Mouse (Mus musculus) MEL (cell line): ENCODE results near the gene Barx2. TPM values are rescaled to one million over a fixed set of nuclear protein-coding genes. Genes with fewer than 3 reads are reported as not detected.

Experiments used
- DNase-seq: peaks from one replicate; pipeline ENCODE4 v3.0.0; 2011; ENCODE audit warnings: low read depth, low spot score
- H3K27ac ChIP-seq: 2 replicates; pipeline ENCODE4 v1.5.1; 2012; ENCODE audit warnings: low read depth, mild to moderate bottlenecking, control low read depth, low read length, moderate library complexity; ENCODE audit not compliant: control insufficient read depth
- H3K27me3 ChIP-seq, 2 experiments: fragments of 150-350 bp in 1 of 2; sonication (generic) in 1 of 2; 2 replicates each; pipeline ENCODE4 v1.6.1; 2012; ENCODE audit warnings: low read length in 2 of 2, mild to moderate bottlenecking in 2 of 2, improper control_type of control experiment in 1 of 2, moderate library complexity in 1 of 2; ENCODE audit not compliant: insufficient read depth in 2 of 2, control insufficient read depth in 1 of 2
- H3K36me3 ChIP-seq, 2 experiments: 2 replicates each; pipeline ENCODE4 v1.6.1; 2012 to 2014; ENCODE audit warnings: low read length in 2 of 2, improper control_type of control experiment in 1 of 2, inconsistent platforms in 1 of 2, mild to moderate bottlenecking in 1 of 2; ENCODE audit not compliant: insufficient read depth in 2 of 2, control insufficient read depth in 1 of 2
- H3K4me1 ChIP-seq, 2 experiments: fragments of 150-350 bp in 1 of 2; sonication (generic) in 1 of 2; 2 replicates each; pipeline ENCODE4 v1.6.1; 2012; ENCODE audit warnings: low read length in 2 of 2, improper control_type of control experiment in 1 of 2, mild to moderate bottlenecking in 1 of 2; ENCODE audit not compliant: insufficient read depth in 2 of 2, control insufficient read depth in 1 of 2
- H3K4me3 ChIP-seq, 2 experiments: fragments of 150-350 bp in 1 of 2; sonication (generic) in 1 of 2; 2 replicates each; pipeline ENCODE4 v1.5.1; 2012; ENCODE audit warnings: low read depth in 2 of 2, low read length in 2 of 2, mild to moderate bottlenecking in 2 of 2, moderate library complexity in 2 of 2, control low read depth in 1 of 2, improper control_type of control experiment in 1 of 2; ENCODE audit not compliant: control insufficient read depth in 1 of 2, insufficient read depth in 1 of 2
- H3K79me2 ChIP-seq: 2 replicates; pipeline ENCODE4 v1.6.1; 2012; ENCODE audit warnings: mild to moderate bottlenecking, low read length, moderate library complexity; ENCODE audit not compliant: control insufficient read depth, poor library complexity, insufficient read depth
- H3K9ac ChIP-seq: 2 replicates; pipeline ENCODE4 v1.6.1; 2012; ENCODE audit warnings: low read depth, mild to moderate bottlenecking, control low read depth, low read length, moderate library complexity; ENCODE audit not compliant: control insufficient read depth, poor library complexity, severe bottlenecking
- H3K9me3 ChIP-seq: fragments of 150-350 bp; sonication (generic); replicated peaks from 2 replicates; pipeline ENCODE4 v1.6.1; 2012; ENCODE audit warnings: mild to moderate bottlenecking, low read length, improper control_type of control experiment, moderate library complexity; ENCODE audit not compliant: insufficient read depth
- BHLHE40 ChIP-seq: IDR thresholded peaks from 2 replicates; pipeline ENCODE4 v1.6.1; 2012; ENCODE audit warnings: low read depth, mild to moderate bottlenecking, inconsistent platforms, low read length, improper control_type of control experiment, borderline replicate concordance
- CHD2 ChIP-seq: IDR thresholded peaks from 2 replicates; pipeline ENCODE4 v1.6.1; 2011; ENCODE audit warnings: low read length, improper control_type of control experiment
- CTCF ChIP-seq, 3 experiments: IDR thresholded peaks in 2 of 3; conservative IDR thresholded peaks in 1 of 3; 2 replicates each; pipeline ENCODE4 v1.5.1; 2011 to 2012; ENCODE audit warnings: low read length in 3 of 3, low read depth in 2 of 3, mild to moderate bottlenecking in 2 of 3, improper control_type of control experiment in 1 of 3, inconsistent platforms in 1 of 3, mixed read lengths in 1 of 3, moderate library complexity in 1 of 3; ENCODE audit not compliant: control insufficient read depth in 1 of 3, insufficient read depth in 1 of 3, poor library complexity in 1 of 3, severe bottlenecking in 1 of 3
- ETS1 ChIP-seq: IDR thresholded peaks from 2 replicates; pipeline ENCODE4 v1.6.1; 2012; ENCODE audit warnings: low read depth, mild to moderate bottlenecking, inconsistent platforms, low read length, improper control_type of control experiment, moderate library complexity
- GABPA ChIP-seq: IDR thresholded peaks from 2 replicates; pipeline ENCODE4 v1.6.1; 2012; ENCODE audit warnings: low read depth, mild to moderate bottlenecking, inconsistent platforms, low read length, improper control_type of control experiment, moderate library complexity
- KAT2A ChIP-seq: conservative IDR thresholded peaks from 2 replicates; pipeline ENCODE4 v1.6.1; 2012; ENCODE audit warnings: low read depth, low read length, improper control_type of control experiment, inconsistent platforms
- MAFK ChIP-seq: IDR thresholded peaks from 2 replicates; pipeline ENCODE4 v1.6.1; 2011; ENCODE audit warnings: low read depth, mild to moderate bottlenecking, low read length, improper control_type of control experiment, borderline replicate concordance
- POLR2AphosphoS2 ChIP-seq: IDR thresholded peaks from 2 replicates; pipeline ENCODE4 v1.6.1; 2011; ENCODE audit warnings: low read length, improper control_type of control experiment
- RCOR1 ChIP-seq: IDR thresholded peaks from 2 replicates; pipeline ENCODE4 v1.6.1; 2012; ENCODE audit warnings: low read depth, mild to moderate bottlenecking, inconsistent platforms, low read length, improper control_type of control experiment
- SMC3 ChIP-seq: IDR thresholded peaks from 2 replicates; pipeline ENCODE4 v1.6.1; 2011; ENCODE audit warnings: low read depth, low read length, improper control_type of control experiment
- ZC3H11A ChIP-seq: IDR thresholded peaks from 2 replicates; pipeline ENCODE4 v1.6.1; 2012; ENCODE audit warnings: low read depth, mild to moderate bottlenecking, inconsistent platforms, low read length, improper control_type of control experiment
- ZKSCAN1 ChIP-seq: IDR thresholded peaks from 2 replicates; pipeline ENCODE4 v1.6.1; 2012; ENCODE audit warnings: low read depth, mild to moderate bottlenecking, inconsistent platforms, low read length, improper control_type of control experiment, moderate library complexity
- polyA plus RNA-seq, 2 experiments: library from polyadenylated mRNA; stranded (reverse) in 1 of 2; unstranded in 1 of 2; fragments of >175 nt in 1 of 2; fragments of >200 nt in 1 of 2; gene quantifications; 2 replicates each; pipeline versions ENCODE4 v1.2.1 to v1.2.4; 2012; ENCODE audit warnings: low replicate concordance in 2 of 2, low read depth in 1 of 2; ENCODE audit not compliant: insufficient read length in 2 of 2, insufficient read depth in 1 of 2, missing spikeins in 1 of 2
- total RNA-seq: library from RNA; depleted of rRNA; stranded (reverse); fragments of 300-350 nt; gene quantifications from 2 replicates; pipeline ENCODE4 v1.2.3, GENCODE M21; 2012

The Barx2 gene
- total and polyA plus RNA-seq, 3 experiments = not detected

- H3K4me1 ChIP-seq = no peaks in the 10 kb centered on the region
- H3K79me2 ChIP-seq = no peaks in the 10 kb centered on the region
These were observed 11.5 kb downstream of the Barx2 start for GRCm38 (mm10) chr9:31901781-31902180.

GRCm38 (mm10) chr9:31894775-31895320 lies 18.4 kb downstream of the Barx2 start:
- Histone ChIP-seq H3K4me3 (no peak overlapping the region), H3K9ac (no peak overlapping the region), H3K27me3 (no peaks in the 10 kb centered on the region), H3K9me3 (no peaks in the 10 kb centered on the region), H3K27ac (no peak overlapping the region), H3K79me2 (no peaks in the 10 kb centered on the region), H3K36me3 (no peaks in the 10 kb centered on the region), H3K4me1 (no peaks in the 10 kb centered on the region)
- TF ChIP-seq KAT2A = no peak
- no peak for TF ChIP-seq SMC3
- no peak for TF ChIP-seq GABPA
- TF ChIP-seq ZC3H11A = no peak
- no peak for DNase-seq

More at GRCm38 (mm10) chr9:31901781-31902180, 11.5 kb downstream of the Barx2 start:
- no peak overlapping the region for H3K27ac ChIP-seq
- no peaks in the 10 kb centered on the region for H3K9me3 ChIP-seq
- H3K27me3 ChIP-seq = no peaks in the 10 kb centered on the region
- no peak overlapping the region for H3K4me3 ChIP-seq
- no peak overlapping the region for H3K9ac ChIP-seq
- DNase-seq = no peak
- H3K36me3 ChIP-seq = no peaks in the 10 kb centered on the region
- TF ChIP-seq CTCF (IDR thresholded peaks at IDR 0.05 in 2 of 3, conservative IDR thresholded peaks at IDR 0.05 in 1 of 3; ENCODE audit: control insufficient read depth in 1 of 3, insufficient read depth in 1 of 3, low read depth in 2 of 3, low read length in 3 of 3, poor library complexity in 1 of 3, severe bottlenecking in 1 of 3) = no peak
- TF ChIP-seq ZC3H11A = no peak
- TF ChIP-seq RCOR1 = no peak
- TF ChIP-seq BHLHE40 = no peak
- TF ChIP-seq CHD2 = no peak
- no peak for TF ChIP-seq MAFK
- TF ChIP-seq ZKSCAN1 = no peak

GRCm38 (mm10) chr9:31888333-31888732 lies 24.9 kb downstream of the Barx2 start:
- H3K9ac ChIP-seq = no peak overlapping the region
- no peaks in the 10 kb centered on the region for H3K27me3 ChIP-seq
- no peaks in the 10 kb centered on the region for H3K36me3 ChIP-seq
- H3K27ac ChIP-seq = no peak overlapping the region
- TF ChIP-seq ZC3H11A = no peak
- no peak for TF ChIP-seq POLR2AphosphoS2
- no peak for TF ChIP-seq ETS1
- no peaks in the 10 kb centered on the region for H3K79me2 ChIP-seq
- no peak for DNase-seq
- no peaks in the 10 kb centered on the region for H3K9me3 ChIP-seq
- no peak overlapping the region for H3K4me3 ChIP-seq
- no peaks in the 10 kb centered on the region for H3K4me1 ChIP-seq
